Mouse (Mus musculus): Measurements from ENCODE around the gene Myom1. TPM values are rescaled to one million over a fixed set of nuclear protein-coding genes. Genes with fewer than 3 reads are reported as not detected.

The Myom1 gene
- polyA plus RNA-seq, 1 experiment: 1.5 TPM

DNA sequence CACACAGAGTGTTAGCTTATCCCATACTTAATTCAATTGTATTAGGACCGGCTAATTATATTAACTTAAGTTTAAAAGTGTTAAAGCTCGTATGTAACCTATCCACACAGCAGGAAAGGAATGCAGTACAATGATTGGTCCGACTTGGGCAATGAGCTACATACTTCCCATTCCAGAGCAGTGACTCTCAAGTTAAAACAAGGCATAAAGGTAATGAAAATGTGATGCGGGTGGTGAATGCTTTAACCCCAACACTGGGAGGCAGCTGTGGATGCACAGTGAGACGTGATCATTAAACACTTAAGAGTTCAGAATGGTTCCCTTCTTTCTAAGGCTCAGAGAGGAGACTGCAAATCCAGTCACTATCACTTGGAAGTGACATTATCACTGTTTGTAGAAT lies 3.2 kb upstream of the Myom1 start:
- H3K4me1 ChIP-seq (ENCODE audit: control insufficient read depth, insufficient read depth, insufficient read length): no peaks in the 10 kb centered on the region; the same call in 1 of the 2 replicates
- peaks cover 12% of the 10 kb centered on the region for H3K36me3 ChIP-seq (ENCODE audit: control insufficient read depth, insufficient read depth, low read length)
- H3K27ac ChIP-seq (ENCODE audit: insufficient read depth, low read length): no peak overlapping the region
- H3K4me3 ChIP-seq (ENCODE audit: extremely low read depth, insufficient read depth, insufficient read length): no peak overlapping the region
- DNase-seq (ENCODE audit: low read depth in 1 of 2, low spot score in 2 of 2): no peak
- no peaks in the 10 kb centered on the region for H3K27me3 ChIP-seq (ENCODE audit: control insufficient read depth, insufficient read depth, low read length)
- TF ChIP-seq CTCF (IDR thresholded peaks at IDR 0.05; ENCODE audit: extremely low read depth, insufficient read depth, insufficient read length, insufficient replicate concordance) (no peak), POLR2A (IDR thresholded peaks at IDR 0.05; ENCODE audit: low read depth, low read length) (no peak)
- WGBS: 91% methylated on average over 5 of the region's 5 CpGs

DNA sequence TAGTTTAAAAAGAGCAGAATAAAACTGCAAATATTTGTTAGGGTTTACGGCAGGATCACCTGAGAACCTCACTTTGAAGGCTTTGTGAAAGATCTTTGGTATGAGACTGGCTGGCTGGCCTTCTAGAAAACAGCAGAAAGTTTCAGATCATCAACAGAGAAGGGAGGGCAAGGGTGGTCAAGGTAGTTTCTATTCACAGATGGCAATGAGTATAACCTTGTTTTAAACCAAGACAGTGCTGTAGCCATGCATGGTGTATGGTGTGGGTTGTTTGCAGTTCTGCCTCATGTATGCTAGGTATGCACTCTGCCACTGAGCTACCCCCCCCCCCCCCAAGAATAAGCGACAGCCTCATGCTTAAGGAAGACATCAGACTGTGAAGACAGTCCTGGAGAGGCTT lies 2.2 kb upstream of the Myom1 start:
- no peak for TF ChIP-seq CTCF (IDR thresholded peaks at IDR 0.05; ENCODE audit: extremely low read depth, insufficient read depth, insufficient read length, insufficient replicate concordance)
- no peak for TF ChIP-seq POLR2A (IDR thresholded peaks at IDR 0.05; ENCODE audit: low read depth, low read length)
- H3K27me3 ChIP-seq (ENCODE audit: control insufficient read depth, insufficient read depth, low read length): no peaks in the 10 kb centered on the region
- H3K27ac ChIP-seq (ENCODE audit: insufficient read depth, low read length): no peak overlapping the region
- H3K4me1 ChIP-seq (ENCODE audit: control insufficient read depth, insufficient read depth, insufficient read length): no peaks in the 10 kb centered on the region; the same call in 1 of the 2 replicates
- H3K4me3 ChIP-seq (ENCODE audit: extremely low read depth, insufficient read depth, insufficient read length): no peak overlapping the region
- WGBS: 59% methylated on average over 2 of the region's 2 CpGs
- H3K36me3 ChIP-seq (ENCODE audit: control insufficient read depth, insufficient read depth, low read length): peaks cover 7% of the 10 kb centered on the region; the same call in 1 of the 2 replicates
- DNase-seq (ENCODE audit: low read depth in 1 of 2, low spot score in 2 of 2): no peak

DNA sequence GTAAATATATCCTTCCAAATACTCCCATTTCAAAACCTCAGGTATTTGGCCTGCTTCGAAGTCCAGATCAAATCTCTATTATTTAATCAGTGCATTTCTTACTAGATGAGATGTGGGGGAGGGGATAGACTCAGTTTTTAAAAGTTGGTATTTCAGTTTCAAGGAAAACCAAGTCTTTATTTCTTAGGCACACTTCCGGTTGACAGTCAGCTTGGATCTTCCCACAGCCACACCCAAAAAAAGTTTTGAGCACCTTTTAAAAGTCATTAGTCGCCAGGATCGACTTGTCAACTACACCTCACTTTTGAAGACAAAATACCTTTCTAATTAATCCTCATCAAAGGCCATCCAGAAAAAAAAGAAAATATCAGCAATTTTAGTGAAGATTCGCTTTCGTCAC lies 1.4 kb upstream of the Myom1 start:
- WGBS: 13% methylated on average over 6 of the region's 6 CpGs
- H3K4me3 ChIP-seq (ENCODE audit: extremely low read depth, insufficient read depth, insufficient read length): peak overlapping the region; percentile 91
- DNase-seq (ENCODE audit: low read depth in 1 of 2, low spot score in 2 of 2): no peak
- H3K27me3 ChIP-seq (ENCODE audit: control insufficient read depth, insufficient read depth, low read length): no peaks in the 10 kb centered on the region
- H3K36me3 ChIP-seq (ENCODE audit: control insufficient read depth, insufficient read depth, low read length): peaks cover 3% of the 10 kb centered on the region; the same call in 1 of the 2 replicates
- TF ChIP-seq POLR2A (IDR thresholded peaks at IDR 0.05; ENCODE audit: low read depth, low read length): no peak
- TF ChIP-seq CTCF (IDR thresholded peaks at IDR 0.05; ENCODE audit: extremely low read depth, insufficient read depth, insufficient read length, insufficient replicate concordance): no peak
- no peaks in the 10 kb centered on the region; the same call in 1 of the 2 replicates for H3K4me1 ChIP-seq (ENCODE audit: control insufficient read depth, insufficient read depth, insufficient read length)
- H3K27ac ChIP-seq (ENCODE audit: insufficient read depth, low read length): no peak overlapping the region

DNA sequence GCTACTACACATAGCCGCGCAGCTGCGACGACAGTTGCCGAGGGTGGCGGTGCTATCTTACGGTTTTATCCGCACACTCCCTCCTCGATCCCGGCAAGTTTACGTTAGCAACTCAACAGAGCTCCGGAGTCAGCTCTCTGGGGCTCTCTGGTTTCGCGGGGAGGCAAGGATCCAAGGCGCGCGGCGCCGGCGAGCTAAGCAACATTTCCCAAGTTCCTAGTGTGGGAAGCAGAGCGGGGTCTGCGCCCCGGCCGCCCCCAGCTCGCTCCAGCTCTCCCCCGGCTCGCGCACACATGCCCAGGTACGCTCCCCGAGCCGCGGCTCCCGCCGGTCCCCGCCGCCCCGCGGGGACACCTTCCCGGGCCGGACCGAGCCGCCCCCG lies 743 bp upstream of the Myom1 start:
- peak in 1 of 2 experiments; percentile 26 for DNase-seq (ENCODE audit: low read depth in 1 of 2, low spot score in 2 of 2)
- Histone ChIP-seq H3K27ac (ENCODE audit: insufficient read depth, low read length) (peak overlapping the region; percentile 99), H3K4me1 (ENCODE audit: control insufficient read depth, insufficient read depth, insufficient read length) (no peaks in the 10 kb centered on the region; the same call in 1 of the 2 replicates), H3K27me3 (ENCODE audit: control insufficient read depth, insufficient read depth, low read length) (no peaks in the 10 kb centered on the region), H3K4me3 (ENCODE audit: extremely low read depth, insufficient read depth, insufficient read length) (peak overlapping the region; percentile 91), H3K36me3 (ENCODE audit: control insufficient read depth, insufficient read depth, low read length) (0 out of 2 replicates have a peak, but pooled peaks cover 1% of the 10 kb centered on the region)
- under 1% methylated on average over 41 of the region's 43 CpGs for WGBS
- TF ChIP-seq CTCF (IDR thresholded peaks at IDR 0.05; ENCODE audit: extremely low read depth, insufficient read depth, insufficient read length, insufficient replicate concordance): no peak
- TF ChIP-seq POLR2A (IDR thresholded peaks at IDR 0.05; ENCODE audit: low read depth, low read length): no peak

DNA sequence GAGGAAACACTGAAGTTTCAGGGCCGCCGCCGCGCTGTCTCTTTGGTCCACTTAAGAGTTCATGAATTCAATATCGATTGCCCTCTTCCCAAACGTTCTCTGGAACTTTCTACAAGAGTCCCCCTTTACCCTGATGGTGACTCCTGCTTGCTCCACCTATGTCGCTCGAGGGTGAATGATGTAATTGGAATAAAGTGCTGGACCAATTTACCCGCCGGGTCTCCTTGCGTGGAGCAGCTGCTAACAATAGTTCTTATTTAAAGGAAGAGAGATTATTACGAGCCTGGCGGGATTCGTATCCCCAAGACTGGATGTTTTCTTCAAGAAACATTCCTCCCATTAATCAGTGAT lies 286 bp downstream of the Myom1 start, which contains the start of gene Myl12a:
Gene Myl12a (minus strand): TSS at position 135 of the 351 bp plus-strand sequence.
- no peak for DNase-seq (ENCODE audit: low read depth in 1 of 2, low spot score in 2 of 2)
- H3K4me3 ChIP-seq (ENCODE audit: extremely low read depth, insufficient read depth, insufficient read length): peak within 1 kb of the TSS; percentile 91
- H3K27me3 ChIP-seq (ENCODE audit: control insufficient read depth, insufficient read depth, low read length): no peaks in the 10 kb centered on the region
- WGBS: 15% methylated on average over 14 of the region's 14 CpGs
- H3K4me1 ChIP-seq (ENCODE audit: control insufficient read depth, insufficient read depth, insufficient read length): no peaks in the 10 kb centered on the region; the same call in 1 of the 2 replicates
- peak within 1 kb of the TSS; percentile 99 for H3K27ac ChIP-seq (ENCODE audit: insufficient read depth, low read length)
- 0 out of 2 replicates have a peak, but pooled peaks cover 1% of the 10 kb centered on the region for H3K36me3 ChIP-seq (ENCODE audit: control insufficient read depth, insufficient read depth, low read length)
- no peak for TF ChIP-seq POLR2A (IDR thresholded peaks at IDR 0.05; ENCODE audit: low read depth, low read length)
- no peak for TF ChIP-seq CTCF (IDR thresholded peaks at IDR 0.05; ENCODE audit: extremely low read depth, insufficient read depth, insufficient read length, insufficient replicate concordance)

DNA sequence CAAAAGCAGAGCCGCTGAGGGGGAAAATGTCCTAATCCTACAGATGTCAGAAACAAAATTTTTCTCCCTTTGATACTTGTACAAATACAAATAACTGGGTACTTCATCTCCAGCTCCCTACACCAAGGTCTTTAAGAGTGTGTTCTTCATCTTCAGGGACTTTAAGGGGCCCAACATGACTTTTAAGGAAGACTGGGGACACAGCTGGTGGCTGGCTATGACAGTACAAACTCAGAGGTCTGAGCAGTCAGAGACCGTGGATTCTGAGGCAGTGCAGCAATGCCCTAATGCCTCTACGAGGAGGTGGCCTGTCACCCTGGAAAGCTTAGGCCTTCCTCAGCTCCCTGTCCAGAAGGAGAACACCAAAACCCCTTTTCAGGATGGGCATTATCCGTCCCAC lies 679 bp downstream of the Myom1 start:
- Histone ChIP-seq H3K36me3 (ENCODE audit: control insufficient read depth, insufficient read depth, low read length) (0 out of 2 replicates have a peak, but pooled peaks cover 1% of the 10 kb centered on the region), H3K4me3 (ENCODE audit: extremely low read depth, insufficient read depth, insufficient read length) (no peak overlapping the region), H3K27ac (ENCODE audit: insufficient read depth, low read length) (no peak overlapping the region), H3K4me1 (ENCODE audit: control insufficient read depth, insufficient read depth, insufficient read length) (no peaks in the 10 kb centered on the region; the same call in 1 of the 2 replicates), H3K27me3 (ENCODE audit: control insufficient read depth, insufficient read depth, low read length) (no peaks in the 10 kb centered on the region)
- 72% methylated on average over 4 of the region's 4 CpGs for WGBS
- TF ChIP-seq CTCF (IDR thresholded peaks at IDR 0.05; ENCODE audit: extremely low read depth, insufficient read depth, insufficient read length, insufficient replicate concordance) (no peak), POLR2A (IDR thresholded peaks at IDR 0.05; ENCODE audit: low read depth, low read length) (no peak)
- no peak for DNase-seq (ENCODE audit: low read depth in 1 of 2, low spot score in 2 of 2)

DNA sequence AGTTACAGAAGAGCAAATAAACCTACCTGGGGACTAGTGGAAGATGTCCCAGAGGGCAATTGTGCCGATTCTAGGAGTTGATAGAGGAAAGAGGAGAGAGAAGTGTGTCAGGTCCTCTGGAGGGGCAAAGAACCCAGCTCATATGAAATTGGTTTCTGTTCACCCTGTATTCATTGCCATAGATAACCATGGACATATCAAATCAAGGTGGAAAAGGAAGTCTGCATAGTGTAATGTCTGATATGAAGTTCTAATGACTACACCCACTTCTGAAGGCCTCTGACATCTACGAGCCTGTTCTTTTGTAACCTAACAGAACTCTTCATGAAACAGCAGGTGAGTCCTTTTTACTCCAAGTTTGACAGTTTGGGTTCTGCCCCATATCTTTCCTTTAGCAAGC lies 1.3 kb downstream of the Myom1 start:
- TF ChIP-seq CTCF (IDR thresholded peaks at IDR 0.05; ENCODE audit: extremely low read depth, insufficient read depth, insufficient read length, insufficient replicate concordance) (no peak), POLR2A (IDR thresholded peaks at IDR 0.05; ENCODE audit: low read depth, low read length) (no peak)
- no peak for DNase-seq (ENCODE audit: low read depth in 1 of 2, low spot score in 2 of 2)
- no peak overlapping the region for H3K4me3 ChIP-seq (ENCODE audit: extremely low read depth, insufficient read depth, insufficient read length)
- no peaks in the 10 kb centered on the region; the same call in 1 of the 2 replicates for H3K4me1 ChIP-seq (ENCODE audit: control insufficient read depth, insufficient read depth, insufficient read length)
- H3K27me3 ChIP-seq (ENCODE audit: control insufficient read depth, insufficient read depth, low read length): no peaks in the 10 kb centered on the region
- 82% methylated on average over 2 of the region's 2 CpGs for WGBS
- no peak overlapping the region for H3K27ac ChIP-seq (ENCODE audit: insufficient read depth, low read length)
- 0 out of 2 replicates have a peak, but pooled peaks cover 1% of the 10 kb centered on the region for H3K36me3 ChIP-seq (ENCODE audit: control insufficient read depth, insufficient read depth, low read length)

Data from spleen, adult 2 months (tissue).